Comparison of ENCODE assay signal across 10 mouse cellular contexts in the genomic region with DNA sequence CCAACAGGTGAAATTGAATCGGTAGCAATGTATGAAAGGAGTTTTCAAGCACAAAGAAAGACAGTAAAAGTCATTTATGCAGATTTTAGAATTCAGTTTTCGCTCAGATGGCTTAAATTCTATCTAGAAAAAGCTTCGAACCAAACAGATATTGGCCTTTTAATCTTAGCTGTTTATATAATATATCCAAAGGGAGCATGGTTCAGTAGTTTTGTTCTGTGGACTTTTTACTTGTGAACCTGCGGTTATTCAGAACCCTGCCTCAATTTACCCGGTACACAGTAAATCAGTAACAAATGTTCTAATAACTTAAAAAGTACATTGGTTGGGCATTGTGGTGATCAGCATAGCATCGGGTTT. TPM values are rescaled to one million over a fixed set of nuclear protein-coding genes. Genes with fewer than 3 reads are reported as not detected.
DNase-seq lines count a peak whose midpoint lies in the region; ATAC-seq lines count a peak whose summit lies in the region.
"Had no signal": no experiment of that assay in that cellular context is flagged by ENCODE, and none has a peak within 500 bp of the region (broad histone marks: within the 10 kb centered on the region; RNA-seq: fewer than 3 reads in every experiment).

No protein-coding gene starts in this region.

- 55% methylated on average over 6 of the region's 6 CpGs for WGBS in kidney, embryonic 15.5 days
- WGBS in embryonic facial prominence, embryonic 12.5 days: 57% methylated on average over 6 of the region's 6 CpGs
- WGBS in intestine, embryonic 14.5 days: 53% methylated on average over 6 of the region's 6 CpGs
- 65% methylated on average over 6 of the region's 6 CpGs for WGBS in midbrain, embryonic 16.5 days

- peaks cover 5% of the 10 kb centered on the region; the same call in 1 of the 2 replicates for H3K4me1 ChIP-seq in kidney, embryonic 15.5 days
- no peaks in the 10 kb centered on the region for H3K4me1 ChIP-seq in embryonic facial prominence, embryonic 12.5 days
- peaks cover 3% of the 10 kb centered on the region; the same call in 1 of the 2 replicates for H3K4me1 ChIP-seq in intestine, embryonic 14.5 days (replicated peaks; ENCODE audit: control insufficient read depth, insufficient read depth, low read length)
- peaks cover 10% of the 10 kb centered on the region for H3K4me1 ChIP-seq in midbrain, embryonic 16.5 days (ENCODE audit: control insufficient read depth, insufficient read depth, low read length)

- peak overlapping the region; percentile 48; the same call in 1 of the 2 replicates for H3K9ac ChIP-seq in kidney, embryonic 15.5 days
- no peak overlapping the region for H3K9ac ChIP-seq in embryonic facial prominence, embryonic 12.5 days
- peak overlapping the region; percentile 48 for H3K9ac ChIP-seq in intestine, embryonic 14.5 days (ENCODE audit: low read length)
- no peak overlapping the region; the same call in 1 of the 2 replicates for H3K9ac ChIP-seq in midbrain, embryonic 16.5 days (ENCODE audit: low read depth, low read length)

- peak overlapping the region; percentile 71 for H3K4me2 ChIP-seq in kidney, embryonic 15.5 days
- H3K4me2 ChIP-seq in embryonic facial prominence, embryonic 12.5 days (replicated peaks): peak overlapping the region; percentile 84
- H3K4me2 ChIP-seq in intestine, embryonic 14.5 days (ENCODE audit: low read length): peak overlapping the region; percentile 67
- H3K4me2 ChIP-seq in midbrain, embryonic 16.5 days (ENCODE audit: low read length): peak overlapping the region; percentile 85

- no peak overlapping the region for H3K27ac ChIP-seq in kidney, embryonic 15.5 days
- no peak overlapping the region for H3K27ac ChIP-seq in embryonic facial prominence, embryonic 12.5 days
- H3K27ac ChIP-seq in intestine, embryonic 14.5 days (ENCODE audit: low read depth): no peak overlapping the region
- no peak overlapping the region for H3K27ac ChIP-seq in midbrain, embryonic 16.5 days (ENCODE audit: low read length)

- no peaks in the 10 kb centered on the region for H3K27me3 ChIP-seq in kidney, embryonic 15.5 days
- no peaks in the 10 kb centered on the region for H3K27me3 ChIP-seq in embryonic facial prominence, embryonic 12.5 days
- no peaks in the 10 kb centered on the region for H3K27me3 ChIP-seq in intestine, embryonic 14.5 days (replicated peaks; ENCODE audit: control insufficient read depth, insufficient read depth, low read length)
- H3K27me3 ChIP-seq in midbrain, embryonic 16.5 days (ENCODE audit: control insufficient read depth, insufficient read depth, low read depth, low read length): no peaks in the 10 kb centered on the region

- no peaks in the 10 kb centered on the region for H3K9me3 ChIP-seq in kidney, embryonic 15.5 days (replicated peaks)
- H3K9me3 ChIP-seq in embryonic facial prominence, embryonic 12.5 days: no peaks in the 10 kb centered on the region
- no peaks in the 10 kb centered on the region for H3K9me3 ChIP-seq in intestine, embryonic 14.5 days (ENCODE audit: control insufficient read depth, low read length)
- no peaks in the 10 kb centered on the region for H3K9me3 ChIP-seq in midbrain, embryonic 16.5 days (replicated peaks; ENCODE audit: control insufficient read depth, low read length, poor library complexity, severe bottlenecking)

- peak overlapping the region; percentile 47 for H3K4me3 ChIP-seq in kidney, embryonic 15.5 days (replicated peaks)
- H3K4me3 ChIP-seq in embryonic facial prominence, embryonic 12.5 days: peak overlapping the region; percentile 45
- H3K4me3 ChIP-seq in intestine, embryonic 14.5 days (ENCODE audit: low read depth, low read length): peak overlapping the region; percentile 47
- peak overlapping the region; percentile 39 for H3K4me3 ChIP-seq in midbrain, embryonic 16.5 days (ENCODE audit: low read depth, low read length)

- H3K36me3 ChIP-seq in kidney, embryonic 15.5 days: no peaks in the 10 kb centered on the region
- no peaks in the 10 kb centered on the region for H3K36me3 ChIP-seq in embryonic facial prominence, embryonic 12.5 days
- H3K36me3 ChIP-seq in intestine, embryonic 14.5 days (ENCODE audit: control insufficient read depth, insufficient read depth, low read length): no peaks in the 10 kb centered on the region
- no peaks in the 10 kb centered on the region for H3K36me3 ChIP-seq in midbrain, embryonic 16.5 days (ENCODE audit: control insufficient read depth, insufficient read depth, low read length)

- no peak for DNase-seq in kidney, postnatal 4 days
- DNase-seq in intestine, embryonic 14.5 days (ENCODE audit: low spot score): no peak
- DNase-seq in cerebellum, postnatal 14 days: no peak
- no peak for DNase-seq in ovary, postnatal 14 days (ENCODE audit: low spot score)
- no peak for DNase-seq in right cerebral cortex, postnatal 36 days (ENCODE audit: low spot score in 2 of 2)
- DNase-seq: cerebellum, adult 2 months had no signal

- ATAC-seq in kidney, embryonic 15.5 days (replicated peaks; ENCODE audit: low FRiP score): no peak
- ATAC-seq in embryonic facial prominence, embryonic 12.5 days (ENCODE audit: insufficient number of reproducible peaks, insufficient read depth, low FRiP score, low TSS enrichment): no peak
- ATAC-seq in intestine, embryonic 14.5 days (replicated peaks; ENCODE audit: low FRiP score, low TSS enrichment, low read depth): no peak
- ATAC-seq in midbrain, embryonic 16.5 days: no peak

RNA-seq across cellular contexts. Expression of gene Gm21985, which starts 18.9 kb away (rescaled TPM):
- polyA plus RNA-seq in kidney, embryonic 15.5 days (2015; fragmentation: Nextera tagmentation; extraction: Ambion mirVana): not detected in 2 replicates
- polyA plus RNA-seq in embryonic facial prominence, embryonic 12.5 days (2016; fragmentation: Nextera tagmentation; extraction: Ambion mirVana): not detected in 2 replicates
- polyA plus RNA-seq in intestine, embryonic 14.5 days (2014; fragmentation: Nextera tagmentation; extraction: Ambion mirVana): not detected in 2 replicates
- polyA plus RNA-seq in midbrain, embryonic 16.5 days (2015; fragmentation: Nextera tagmentation; extraction: Ambion mirVana): 0.08 TPM in 1 of 2 replicates, not detected in the other
- polyA plus RNA-seq: cerebellum, adult 2 months had no signal

RNA-seq across cellular contexts. Expression of gene Slc12a6, which starts 19.4 kb away (rescaled TPM):
- 9.5 and 10.7 TPM in 2 replicates for polyA plus RNA-seq in kidney, embryonic 15.5 days (2015; fragmentation: Nextera tagmentation; extraction: Ambion mirVana)
- 12.9 and 14.3 TPM in 2 replicates for polyA plus RNA-seq in embryonic facial prominence, embryonic 12.5 days (2016; fragmentation: Nextera tagmentation; extraction: Ambion mirVana)
- polyA plus RNA-seq in intestine, embryonic 14.5 days (2014; fragmentation: Nextera tagmentation; extraction: Ambion mirVana): 17.7 and 18.1 TPM in 2 replicates
- 19.2 and 20.8 TPM in 2 replicates for polyA plus RNA-seq in midbrain, embryonic 16.5 days (2015; fragmentation: Nextera tagmentation; extraction: Ambion mirVana)

RNA-seq across cellular contexts. Expression of gene Nop10, which starts 23.3 kb away (rescaled TPM):
- polyA plus RNA-seq in kidney, embryonic 15.5 days (2015; fragmentation: Nextera tagmentation; extraction: Ambion mirVana): 242 and 259 TPM in 2 replicates
- polyA plus RNA-seq in embryonic facial prominence, embryonic 12.5 days (2016; fragmentation: Nextera tagmentation; extraction: Ambion mirVana): 169 and 180 TPM in 2 replicates
- polyA plus RNA-seq in intestine, embryonic 14.5 days (2014; fragmentation: Nextera tagmentation; extraction: Ambion mirVana): 255 and 275 TPM in 2 replicates
- polyA plus RNA-seq in midbrain, embryonic 16.5 days (2015; fragmentation: Nextera tagmentation; extraction: Ambion mirVana): 153 and 155 TPM in 2 replicates

RNA-seq across cellular contexts. Expression of gene Nutm1, which starts 25.9 kb away (rescaled TPM):
- polyA plus RNA-seq in kidney, embryonic 15.5 days (2015; fragmentation: Nextera tagmentation; extraction: Ambion mirVana): 0.08 TPM in 1 of 2 replicates, not detected in the other
- polyA plus RNA-seq in embryonic facial prominence, embryonic 12.5 days (2016; fragmentation: Nextera tagmentation; extraction: Ambion mirVana): not detected in 2 replicates
- 0.08 TPM in 1 of 2 replicates, not detected in the other for polyA plus RNA-seq in intestine, embryonic 14.5 days (2014; fragmentation: Nextera tagmentation; extraction: Ambion mirVana)
- polyA plus RNA-seq in midbrain, embryonic 16.5 days (2015; fragmentation: Nextera tagmentation; extraction: Ambion mirVana): not detected in 2 replicates
- polyA plus RNA-seq: cerebellum, adult 2 months; large intestine, adult 2 months had no signal

RNA-seq across cellular contexts. Expression of gene Lpcat4, which starts 45.7 kb away (rescaled TPM):
- 23.1 and 25.7 TPM in 2 replicates for polyA plus RNA-seq in kidney, embryonic 15.5 days (2015; fragmentation: Nextera tagmentation; extraction: Ambion mirVana)
- polyA plus RNA-seq in embryonic facial prominence, embryonic 12.5 days (2016; fragmentation: Nextera tagmentation; extraction: Ambion mirVana): 15.1 and 17.7 TPM in 2 replicates
- polyA plus RNA-seq in intestine, embryonic 14.5 days (2014; fragmentation: Nextera tagmentation; extraction: Ambion mirVana): 23.8 and 28.1 TPM in 2 replicates
- 22.6 and 24.5 TPM in 2 replicates for polyA plus RNA-seq in midbrain, embryonic 16.5 days (2015; fragmentation: Nextera tagmentation; extraction: Ambion mirVana)

Comparison
In these comparisons a context has a peak if more than half of its experiments do, and no peak if none do; other contexts are left out.
1. H3K9ac ChIP-seq: peak in kidney, embryonic 15.5 days (single experiment) and intestine, embryonic 14.5 days (single experiment); none in embryonic facial prominence, embryonic 12.5 days (single experiment) and midbrain, embryonic 16.5 days (single experiment).
2. Peak in every context shown above with its lines, with median percentiles within 50 percentile points of each other: H3K4me2 ChIP-seq and H3K4me3 ChIP-seq.